Mouse (Mus musculus) testis, adult 2 months (tissue): Measurements from ENCODE around the gene Crebrf. TPM values are rescaled to one million over a fixed set of nuclear protein-coding genes. Genes with fewer than 3 reads are reported as not detected.

Experiments
- H3K27ac ChIP-seq: fragments of 200-500 bp; 2 replicates; pipeline ENCODE4 v1.5.1; 2012; ENCODE audit warnings: low read depth, low read length; ENCODE audit not compliant: control insufficient read depth, insufficient read depth
- H3K27me3 ChIP-seq: fragments of 200-500 bp; 2 replicates; pipeline ENCODE4 v1.6.1; 2012; ENCODE audit warnings: mild to moderate bottlenecking, low read length, moderate library complexity; ENCODE audit not compliant: control insufficient read depth, insufficient read depth
- H3K36me3 ChIP-seq: fragments of 200-500 bp; 2 replicates; pipeline ENCODE4 v1.6.1; 2012; ENCODE audit warnings: mild to moderate bottlenecking, low read length; ENCODE audit not compliant: control insufficient read depth, insufficient read depth
- H3K4me1 ChIP-seq: fragments of 200-500 bp; 2 replicates; pipeline ENCODE4 v1.6.1; 2012; ENCODE audit warnings: low read length; ENCODE audit not compliant: control insufficient read depth, insufficient read depth
- H3K4me3 ChIP-seq: fragments of 200-500 bp; 2 replicates; pipeline ENCODE4 v1.5.1; 2012; ENCODE audit warnings: low read depth, mild to moderate bottlenecking, low read length, moderate library complexity, mixed read lengths; ENCODE audit not compliant: control insufficient read depth
- CTCF ChIP-seq: fragments of 200-500 bp; IDR thresholded peaks from 2 replicates; pipeline ENCODE4 v1.5.1; 2012; ENCODE audit warnings: low read depth, mild to moderate bottlenecking, inconsistent platforms, low read length, moderate library complexity; ENCODE audit not compliant: control insufficient read depth, insufficient read depth, insufficient replicate concordance
- POLR2A ChIP-seq: fragments of 200-500 bp; IDR thresholded peaks from 2 replicates; pipeline ENCODE4 v1.6.1; 2012; ENCODE audit warnings: low read depth, mild to moderate bottlenecking, inconsistent platforms, low read length, moderate library complexity; ENCODE audit not compliant: control insufficient read depth
- polyA plus RNA-seq: library from polyadenylated mRNA; depleted of rRNA; stranded (reverse); fragments of >200 nt; gene quantifications from 2 replicates; pipeline ENCODE4 v1.2.3, GENCODE M21; 2012

The Crebrf gene
- polyA plus RNA-seq, 1 experiment: 11.1 TPM

DNA sequence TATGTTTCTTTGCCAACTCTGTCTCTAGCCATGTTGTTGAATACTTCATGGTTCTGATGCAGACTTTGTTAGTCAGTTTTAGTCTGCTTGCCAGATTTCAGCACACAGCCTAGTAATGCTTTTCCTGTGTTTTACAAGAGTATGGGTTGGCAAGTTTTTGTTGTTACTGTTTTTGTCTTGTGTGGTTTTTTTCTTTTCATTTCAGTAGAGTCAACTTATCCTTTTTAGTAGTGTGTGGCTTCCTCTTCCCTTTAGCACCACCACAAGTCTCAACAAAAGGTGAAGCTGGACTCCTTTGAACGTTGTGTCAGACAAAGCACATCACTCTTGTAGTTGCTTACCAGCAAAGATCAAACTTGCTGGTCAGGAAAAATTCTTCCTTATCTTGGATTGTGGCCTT lies 36.8 kb downstream of the Crebrf start:
- TF ChIP-seq CTCF: no peak
- TF ChIP-seq POLR2A: no peak
- no peak overlapping the region for H3K4me3 ChIP-seq
- H3K36me3 ChIP-seq: no peaks in the 10 kb centered on the region

GRCm38 (mm10) chr17:26753476-26753875 lies 38.0 kb downstream of the Crebrf start:
- no peaks in the 10 kb centered on the region for H3K4me1 ChIP-seq

More for the DNA sequence above, 36.8 kb downstream of the Crebrf start:
- Histone ChIP-seq H3K27ac (no peak overlapping the region), H3K27me3 (no peaks in the 10 kb centered on the region), H3K4me1 (no peaks in the 10 kb centered on the region)

DNA sequence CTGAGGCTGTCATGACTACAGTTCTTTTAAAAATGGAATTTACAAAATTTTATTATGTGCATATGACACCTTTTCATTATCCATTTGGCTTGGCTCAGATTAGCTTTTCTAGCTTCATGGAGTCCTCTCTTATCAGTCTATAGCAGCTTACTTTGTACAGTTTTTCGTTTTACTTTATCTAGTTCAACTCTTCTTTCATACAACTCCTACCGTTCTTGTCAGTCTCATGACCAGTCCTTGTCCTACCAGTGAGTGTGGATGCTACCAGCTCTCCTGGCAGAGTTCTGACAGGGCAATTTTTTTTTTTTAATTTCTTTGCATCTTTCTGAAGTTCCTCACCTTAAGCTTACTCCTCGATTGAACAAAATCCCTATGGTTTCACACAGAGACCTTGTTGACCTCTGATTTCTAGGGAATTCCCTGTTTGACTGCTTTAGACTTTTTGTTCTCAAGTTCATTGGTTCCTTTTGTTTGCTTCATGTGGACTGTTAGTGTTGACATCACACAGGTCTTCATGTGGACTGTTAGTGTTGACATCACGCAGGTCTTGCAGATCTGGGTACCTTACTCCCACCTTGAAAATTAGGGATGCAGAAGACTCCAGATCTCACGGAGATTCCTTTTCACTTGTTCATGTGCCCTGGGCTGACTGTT lies 51.8 kb downstream of the Crebrf start:
- H3K27me3 ChIP-seq: no peaks in the 10 kb centered on the region
- H3K4me3 ChIP-seq: no peak overlapping the region
- TF ChIP-seq POLR2A (no peak), CTCF (no peak)
- no peaks in the 10 kb centered on the region; the same call in none of the 2 replicates for H3K36me3 ChIP-seq
- no peaks in the 10 kb centered on the region for H3K4me1 ChIP-seq
- no peak overlapping the region for H3K27ac ChIP-seq

More at GRCm38 (mm10) chr17:26753476-26753875, 38.0 kb downstream of the Crebrf start:
- no peak for TF ChIP-seq CTCF
- TF ChIP-seq POLR2A: no peak
- Histone ChIP-seq H3K27ac (no peak overlapping the region), H3K4me3 (no peak overlapping the region), H3K27me3 (no peaks in the 10 kb centered on the region), H3K36me3 (no peaks in the 10 kb centered on the region)

GRCm38 (mm10) chr17:26767754-26768124 lies 52.3 kb downstream of the Crebrf start:
- H3K27ac ChIP-seq: no peak overlapping the region
- H3K4me1 ChIP-seq: no peaks in the 10 kb centered on the region
- H3K36me3 ChIP-seq: no peaks in the 10 kb centered on the region; the same call in none of the 2 replicates
- no peak overlapping the region for H3K4me3 ChIP-seq
- H3K27me3 ChIP-seq: no peaks in the 10 kb centered on the region
- no peak for TF ChIP-seq CTCF
- no peak for TF ChIP-seq POLR2A

GRCm38 (mm10) chr17:26776211-26776610 lies 60.8 kb downstream of the Crebrf start:
- no peaks in the 10 kb centered on the region; the same call in 1 of the 2 replicates for H3K36me3 ChIP-seq
- no peak overlapping the region for H3K4me3 ChIP-seq
- TF ChIP-seq POLR2A: no peak

GRCm38 (mm10) chr17:26778001-26778400 lies 62.6 kb downstream of the Crebrf start:
- H3K4me1 ChIP-seq: peaks cover 5% of the 10 kb centered on the region
- peak overlapping the region; percentile 64; the same call in 1 of the 2 replicates for H3K27ac ChIP-seq
- TF ChIP-seq POLR2A (no peak), CTCF (no peak)
- no peak overlapping the region for H3K4me3 ChIP-seq
- no peaks in the 10 kb centered on the region for H3K36me3 ChIP-seq
- H3K27me3 ChIP-seq: no peaks in the 10 kb centered on the region

More at GRCm38 (mm10) chr17:26776211-26776610, 60.8 kb downstream of the Crebrf start:
- no peak overlapping the region for H3K27ac ChIP-seq
- H3K4me1 ChIP-seq: no peaks in the 10 kb centered on the region; the same call in 1 of the 2 replicates
- no peaks in the 10 kb centered on the region for H3K27me3 ChIP-seq

DNA sequence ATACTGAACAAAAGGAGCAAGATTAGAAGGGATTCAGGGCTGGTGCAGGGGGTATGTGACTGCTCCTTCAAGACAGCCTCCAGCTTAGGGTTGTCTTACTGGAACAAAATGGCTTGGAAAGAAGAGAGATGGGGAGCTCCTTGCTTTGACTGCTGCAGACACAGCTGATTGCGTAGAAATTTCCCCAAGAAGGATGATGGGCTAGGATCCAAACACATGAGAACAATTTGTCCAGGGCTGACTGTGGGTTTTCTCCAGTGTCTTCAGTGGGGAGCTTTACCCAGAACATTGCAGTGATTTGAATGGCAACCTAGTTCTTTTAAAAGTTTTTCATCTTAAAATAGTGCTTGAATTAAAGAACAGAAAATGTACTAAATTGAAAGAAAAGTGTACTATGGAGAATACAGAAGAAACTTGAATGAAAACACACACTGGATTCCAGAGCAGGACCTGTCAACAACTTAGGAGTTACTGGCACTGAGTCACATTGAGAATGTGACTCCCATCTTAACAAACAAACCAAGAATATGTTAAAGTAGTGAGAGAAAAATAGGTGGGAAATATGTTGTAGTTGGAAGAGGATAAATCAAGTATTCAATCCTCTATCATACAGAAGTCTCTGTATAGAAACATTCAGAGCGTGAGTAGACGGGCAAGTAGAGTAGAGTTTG lies 63.1 kb downstream of the Crebrf start:
- peaks cover 5% of the 10 kb centered on the region for H3K4me1 ChIP-seq
- no peaks in the 10 kb centered on the region for H3K27me3 ChIP-seq
- no peak for TF ChIP-seq CTCF
- TF ChIP-seq POLR2A: no peak
- H3K27ac ChIP-seq: peak overlapping the region; percentile 64; the same call in 1 of the 2 replicates
- no peak overlapping the region for H3K4me3 ChIP-seq
- no peaks in the 10 kb centered on the region for H3K36me3 ChIP-seq
